Mouse (Mus musculus) embryonic facial prominence, embryonic 13.5 days (tissue): ENCODE results near the gene Ephb4. TPM values are rescaled to one million over a fixed set of nuclear protein-coding genes. Genes with fewer than 3 reads are reported as not detected.
A peak's percentile ranks its signal among the peaks of the same experiment; 100 is the strongest.

Source experiments
- ATAC-seq: fragments of 200-750 bp; cut with Nextera tagmentation; 2 replicates; pipeline ENCODE4 v1.8.0; 2017; ENCODE audit warnings: low read depth; ENCODE audit not compliant: insufficient number of reproducible peaks, insufficient read depth, low FRiP score, low TSS enrichment
- H3K27ac ChIP-seq: fragments of 300-500 bp; sonication (generic); 2 replicates; pipeline ENCODE4 v1.5.1; 2015; ENCODE audit warnings: moderate library complexity, mild to moderate bottlenecking, inconsistent platforms
- H3K27me3 ChIP-seq: fragments of 300-500 bp; sonication (generic); 2 replicates; pipeline ENCODE4 v1.6.1; 2015; ENCODE audit warnings: mild to moderate bottlenecking, inconsistent platforms
- H3K36me3 ChIP-seq: fragments of 300-500 bp; sonication (generic); 2 replicates; pipeline ENCODE4 v1.6.1; 2015; ENCODE audit warnings: mild to moderate bottlenecking, inconsistent platforms
- H3K4me1 ChIP-seq: fragments of 300-500 bp; sonication (generic); 2 replicates; pipeline ENCODE4 v1.6.1; 2015; ENCODE audit warnings: inconsistent platforms
- H3K4me2 ChIP-seq: fragments of 300-500 bp; sonication (generic); 2 replicates; pipeline ENCODE4 v1.6.1; 2015; ENCODE audit warnings: moderate library complexity, mild to moderate bottlenecking, inconsistent platforms
- H3K4me3 ChIP-seq: fragments of 300-500 bp; sonication (generic); 2 replicates; pipeline ENCODE4 v1.5.1; 2015; ENCODE audit warnings: mild to moderate bottlenecking, inconsistent platforms
- H3K9ac ChIP-seq: fragments of 300-500 bp; sonication (generic); 2 replicates; pipeline ENCODE4 v1.6.1; 2015; ENCODE audit warnings: mild to moderate bottlenecking, inconsistent platforms
- H3K9me3 ChIP-seq: fragments of 300-500 bp; sonication (generic); 2 replicates; pipeline ENCODE4 v1.6.1; 2016; ENCODE audit warnings: inconsistent platforms
- WGBS: fragments of 180-500 bp; shearing (Covaris S2); methylation state at CpG from one replicate; pipeline ENCODE4 v1.1.7; 2015; ENCODE audit warnings: mixed read lengths; 5-methylcytosine and 5-hydroxymethylcytosine counted together
- polyA plus RNA-seq: library from polyadenylated mRNA; unstranded; fragments of >200 nt; fragmentation: Nextera tagmentation; extraction: Ambion mirVana; gene quantifications from 2 replicates; pipeline ENCODE4 v1.2.1, GENCODE M21; 2015

Gene Ephb4
- 70.4 and 71.0 TPM in 2 replicates for polyA plus RNA-seq

DNA sequence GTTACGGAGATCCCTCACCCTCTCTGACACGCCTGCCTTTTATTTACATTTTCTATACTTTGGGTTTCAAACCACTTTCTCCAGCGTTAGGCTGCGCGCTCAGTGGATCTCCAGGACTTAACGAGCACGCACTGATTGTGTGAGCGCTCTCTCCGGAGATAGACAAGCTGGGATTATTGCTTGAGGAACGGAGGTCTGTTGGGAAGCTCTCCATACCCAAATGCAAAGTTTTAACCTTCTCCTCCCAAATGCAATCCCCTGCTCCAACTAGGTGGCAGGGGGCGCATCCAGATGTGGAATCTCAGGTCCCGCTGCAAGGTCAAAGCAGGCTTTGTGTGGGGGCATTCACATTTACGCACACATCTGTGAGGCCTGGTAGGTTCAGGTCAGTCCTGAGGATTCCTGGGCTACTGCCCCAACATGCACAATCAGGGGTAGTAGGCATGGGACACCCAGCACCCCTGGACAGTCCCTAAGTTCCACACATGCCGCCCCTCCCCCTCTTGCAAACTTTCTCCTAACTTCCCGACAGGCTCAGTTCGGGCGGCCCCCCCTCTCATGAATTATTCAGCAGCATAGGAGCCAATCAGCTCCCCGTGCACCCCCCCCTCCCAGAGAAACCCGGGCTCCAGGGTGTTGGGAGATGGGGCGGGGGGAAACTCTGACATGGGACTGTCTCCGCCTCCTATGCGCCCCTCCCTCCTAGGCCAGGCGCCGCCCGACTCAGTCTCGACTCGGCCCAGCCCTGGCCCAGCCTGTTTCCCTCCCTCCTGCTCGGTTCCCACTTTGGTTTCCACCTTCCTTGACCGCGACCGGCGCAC lies at the start of gene Ephb4:
TSS of gene Ephb4 (plus strand) at position 726 of the 821 bp plus-strand sequence.
- peak within 1 kb of the TSS; percentile 97 for H3K4me2 ChIP-seq
- ATAC-seq: peak; percentile 98
- no peaks in the 10 kb centered on the region for H3K27me3 ChIP-seq
- H3K4me1 ChIP-seq: peaks cover 50% of the 10 kb centered on the region
- 0% methylated on average over 30 of the region's 32 CpGs for WGBS
- H3K9ac ChIP-seq: peak within 1 kb of the TSS; percentile 97
- no peaks in the 10 kb centered on the region for H3K9me3 ChIP-seq
- peak within 1 kb of the TSS; percentile 89 for H3K4me3 ChIP-seq
- H3K27ac ChIP-seq: peak within 1 kb of the TSS; percentile 99
- peaks cover 12% of the 10 kb centered on the region for H3K36me3 ChIP-seq

- Histone ChIP-seq H3K4me1 (peaks cover 23% of the 10 kb centered on the region), H3K9me3 (no peaks in the 10 kb centered on the region), H3K36me3 (peaks cover 96% of the 10 kb centered on the region), H3K4me3 (no peak overlapping the region), H3K27me3 (no peaks in the 10 kb centered on the region), H3K4me2 (no peak overlapping the region), H3K9ac (no peak overlapping the region), H3K27ac (no peak overlapping the region)
- no peak for ATAC-seq
- 86% methylated on average over 21 of the region's 21 CpGs for WGBS
These were observed 48.7 kb upstream of the Ephb4 start for GRCm38 (mm10) chr5:137301253-137301652.

DNA sequence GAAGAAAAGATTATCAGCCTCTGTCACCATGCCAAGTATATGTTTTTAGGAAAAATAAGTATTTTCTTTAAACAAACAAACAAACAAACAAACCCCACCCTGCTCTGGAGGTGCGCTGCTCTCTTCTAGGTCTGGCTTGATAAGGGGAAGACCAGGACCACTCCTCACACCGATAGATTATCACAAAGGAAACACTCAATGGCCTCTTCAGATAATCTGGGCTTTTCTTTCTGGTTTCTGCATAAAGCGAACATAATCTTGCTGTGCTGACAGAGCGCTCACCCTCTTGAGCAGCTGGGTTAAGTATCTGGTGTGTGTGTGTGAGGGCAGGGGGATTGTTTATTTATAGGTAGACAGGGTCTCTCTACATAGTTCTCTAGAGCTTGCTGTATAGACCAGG lies 46.3 kb upstream of the Ephb4 start:
- H3K4me3 ChIP-seq: no peak overlapping the region
- no peak for ATAC-seq
- no peak overlapping the region for H3K4me2 ChIP-seq
- no peaks in the 10 kb centered on the region for H3K9me3 ChIP-seq
- peak overlapping the region; percentile 11; the same call in 1 of the 2 replicates for H3K27ac ChIP-seq
- WGBS: 92% methylated on average over 4 of the region's 4 CpGs
- H3K9ac ChIP-seq: no peak overlapping the region
- H3K4me1 ChIP-seq: peaks cover 32% of the 10 kb centered on the region
- no peaks in the 10 kb centered on the region for H3K27me3 ChIP-seq
- H3K36me3 ChIP-seq: peaks cover 76% of the 10 kb centered on the region

DNA sequence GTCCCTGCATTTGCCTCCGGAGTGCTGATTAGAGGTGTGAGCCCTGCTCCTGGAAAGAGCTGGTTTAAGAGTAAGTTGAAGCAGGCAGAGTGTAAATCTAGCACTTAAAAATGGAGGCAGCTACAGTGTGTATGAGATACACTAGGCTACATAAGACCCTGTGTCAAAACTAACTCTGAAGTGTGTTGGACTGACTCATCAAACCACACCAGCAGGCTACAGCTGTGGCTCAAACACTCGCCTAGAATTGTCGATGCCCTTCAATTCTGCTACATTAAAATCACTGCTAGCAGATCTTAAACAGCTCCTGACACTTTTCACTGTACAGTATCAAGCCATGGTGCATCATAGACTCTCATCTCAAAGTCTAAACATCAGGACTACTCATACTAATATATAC lies 45.7 kb upstream of the Ephb4 start:
- peaks cover 76% of the 10 kb centered on the region for H3K36me3 ChIP-seq
- no peak for ATAC-seq
- no peak overlapping the region for H3K4me3 ChIP-seq
- H3K27ac ChIP-seq: peak overlapping the region; percentile 11; the same call in 1 of the 2 replicates
- H3K4me1 ChIP-seq: peaks cover 34% of the 10 kb centered on the region
- H3K4me2 ChIP-seq: no peak overlapping the region
- H3K9ac ChIP-seq: no peak overlapping the region
- H3K27me3 ChIP-seq: no peaks in the 10 kb centered on the region
- H3K9me3 ChIP-seq: no peaks in the 10 kb centered on the region
- WGBS: 86% methylated on average over 3 of the region's 3 CpGs

DNA sequence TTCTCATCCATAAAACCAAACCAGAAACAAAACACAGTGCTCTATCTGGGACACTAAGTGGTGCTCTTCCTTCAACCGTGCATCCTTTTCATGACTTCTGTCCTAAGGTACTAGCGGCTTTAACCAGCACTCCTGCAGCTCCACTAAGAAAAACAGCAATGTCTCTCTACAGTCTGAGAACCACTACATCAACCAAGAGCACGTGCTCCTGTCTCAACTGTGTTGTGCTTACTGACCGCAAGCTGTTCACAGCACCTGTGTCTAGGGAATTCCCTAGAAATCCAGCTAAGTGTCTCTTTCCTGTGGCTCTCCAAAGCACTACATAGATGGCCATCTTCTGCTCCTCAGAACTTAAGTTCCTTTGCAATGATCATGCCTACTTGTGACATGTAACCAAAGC lies 45.1 kb upstream of the Ephb4 start:
- no peak overlapping the region for H3K27ac ChIP-seq
- no peaks in the 10 kb centered on the region for H3K27me3 ChIP-seq
- ATAC-seq: no peak
- H3K4me1 ChIP-seq: peaks cover 34% of the 10 kb centered on the region
- H3K9me3 ChIP-seq: no peaks in the 10 kb centered on the region
- peak overlapping the region; percentile 96; the same call in 1 of the 2 replicates for H3K4me3 ChIP-seq
- peak overlapping the region; percentile 73 for H3K4me2 ChIP-seq
- 80% methylated on average over 4 of the region's 4 CpGs for WGBS
- H3K36me3 ChIP-seq: peaks cover 76% of the 10 kb centered on the region
- H3K9ac ChIP-seq: peak overlapping the region; percentile 99; the same call in 1 of the 2 replicates

DNA sequence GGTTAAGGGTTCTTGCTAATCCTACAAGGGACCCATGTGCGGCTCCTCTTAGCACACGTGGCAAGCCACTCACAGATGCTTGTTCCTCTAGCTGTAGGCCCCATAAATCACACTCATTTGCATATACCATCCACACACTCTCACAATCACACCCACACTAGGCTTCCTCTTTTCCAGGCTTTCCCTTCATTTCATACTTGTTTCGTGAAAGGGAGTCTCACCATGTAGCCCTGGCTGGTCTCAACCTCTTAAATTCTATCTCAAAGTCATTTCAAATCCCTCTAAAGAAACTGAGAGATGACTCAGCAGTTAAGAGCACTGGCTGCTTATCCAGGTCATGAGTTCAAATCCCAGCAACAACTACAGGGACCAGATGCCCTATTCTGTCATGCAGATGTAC lies 44.1 kb upstream of the Ephb4 start:
- peak overlapping the region; percentile 73 for H3K4me2 ChIP-seq
- H3K27me3 ChIP-seq: no peaks in the 10 kb centered on the region
- ATAC-seq: no peak
- H3K4me3 ChIP-seq: peak overlapping the region; percentile 96
- H3K9me3 ChIP-seq: no peaks in the 10 kb centered on the region
- H3K36me3 ChIP-seq: peaks cover 76% of the 10 kb centered on the region
- peak overlapping the region; percentile 99 for H3K9ac ChIP-seq
- H3K4me1 ChIP-seq: peaks cover 34% of the 10 kb centered on the region
- 69% methylated on average over 3 of the region's 3 CpGs for WGBS
- H3K27ac ChIP-seq: no peak overlapping the region; the same call in 1 of the 2 replicates

DNA sequence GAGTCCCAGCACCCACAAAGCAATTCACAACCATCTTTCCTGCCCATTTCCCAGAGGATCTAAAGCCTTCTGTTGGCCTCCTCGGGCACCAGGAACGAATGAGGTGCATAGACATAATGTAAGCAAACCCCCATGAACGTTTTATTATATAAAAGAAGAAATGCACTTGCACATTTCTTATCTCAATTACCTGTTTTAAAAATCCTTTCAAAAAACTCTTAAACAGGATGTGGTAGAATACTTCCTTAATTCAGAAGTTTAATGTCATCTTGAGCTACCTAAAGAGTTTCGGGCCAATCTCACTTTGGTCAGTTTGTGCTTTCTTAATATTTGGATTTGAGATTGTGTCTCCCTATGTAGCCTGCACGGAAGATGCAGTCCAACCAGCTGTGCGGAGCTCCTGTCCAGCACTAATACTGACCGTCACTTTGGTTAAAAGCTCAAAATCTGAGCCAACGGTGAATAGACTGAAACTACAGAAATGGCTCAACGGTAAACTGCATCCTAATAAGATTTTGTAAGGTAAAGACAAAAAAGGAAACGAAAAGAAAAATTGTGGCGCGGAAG lies 43.4 kb upstream of the Ephb4 start:
- 15% methylated on average over 12 of the region's 12 CpGs for WGBS
- H3K36me3 ChIP-seq: peaks cover 75% of the 10 kb centered on the region
- no peak for ATAC-seq
- H3K4me2 ChIP-seq: peak overlapping the region; percentile 73
- H3K4me1 ChIP-seq: peaks cover 38% of the 10 kb centered on the region
- H3K9me3 ChIP-seq: no peaks in the 10 kb centered on the region
- peak overlapping the region; percentile 99 for H3K9ac ChIP-seq
- peak overlapping the region; percentile 96 for H3K4me3 ChIP-seq
- H3K27me3 ChIP-seq: no peaks in the 10 kb centered on the region
- peak overlapping the region; percentile 96 for H3K27ac ChIP-seq

DNA sequence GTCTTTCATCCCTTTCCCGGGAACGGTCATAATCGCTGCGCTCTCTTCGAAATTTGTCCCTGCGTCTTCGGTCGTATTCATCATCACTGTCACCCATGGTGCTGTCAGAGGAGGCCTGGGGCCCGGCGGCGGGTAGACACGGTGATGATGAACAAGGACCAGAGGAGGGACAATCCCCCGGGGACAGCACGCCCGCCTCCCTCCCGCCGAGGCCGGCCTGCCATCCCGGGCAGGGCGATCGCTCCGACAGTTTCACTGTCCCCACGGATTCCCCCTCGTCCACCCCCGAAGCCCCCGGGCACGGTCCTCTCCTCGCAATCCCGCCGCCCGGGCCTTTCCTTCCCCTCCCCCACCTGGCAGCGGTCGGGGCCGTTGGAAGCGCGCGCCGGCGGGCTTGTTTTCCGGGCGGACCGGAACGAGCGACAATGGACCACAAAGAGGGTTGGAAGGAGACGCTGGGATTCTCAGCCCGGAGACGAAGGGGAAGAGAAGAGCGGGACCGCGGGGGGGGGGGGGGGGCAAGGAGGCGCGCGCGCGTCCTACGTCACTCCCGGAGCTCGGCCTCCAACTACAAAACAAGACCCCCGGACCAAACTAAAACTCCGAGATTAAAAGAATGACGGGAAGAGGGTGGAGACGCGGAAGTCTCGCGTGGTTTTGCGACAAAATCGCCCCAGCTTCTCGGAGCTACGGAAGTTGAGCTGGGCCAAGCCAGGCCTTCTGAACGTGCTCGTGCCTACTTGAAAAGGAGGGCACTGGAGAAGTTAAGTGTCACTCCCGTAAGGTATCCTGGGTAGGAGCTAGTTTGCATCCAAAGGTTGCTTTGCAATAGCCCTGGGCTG lies 42.6 kb upstream of the Ephb4 start, which contains the start of gene Srrt:
TSS of gene Srrt (minus strand) at position 604 of the 842 bp plus-strand sequence.
- peak; percentile 73 for ATAC-seq

GRCm38 (mm10) chr5:137308356-137308755 lies 41.6 kb upstream of the Ephb4 start:
- peaks cover 62% of the 10 kb centered on the region for H3K36me3 ChIP-seq
- WGBS: 91% methylated on average over 4 of the region's 4 CpGs
- peak overlapping the region; percentile 96 for H3K27ac ChIP-seq
- H3K27me3 ChIP-seq: no peaks in the 10 kb centered on the region
- H3K9me3 ChIP-seq: no peaks in the 10 kb centered on the region
- peak overlapping the region; percentile 99 for H3K9ac ChIP-seq
- peaks cover 56% of the 10 kb centered on the region for H3K4me1 ChIP-seq
- peak overlapping the region; percentile 73 for H3K4me2 ChIP-seq
- peak overlapping the region; percentile 96 for H3K4me3 ChIP-seq
- ATAC-seq: no peak

More for the DNA sequence above, 42.6 kb upstream of the Ephb4 start, which contains the start of gene Srrt:
- Histone ChIP-seq H3K27me3 (no peaks in the 10 kb centered on the region), H3K4me2 (peak within 1 kb of the TSS; percentile 73), H3K4me3 (peak within 1 kb of the TSS; percentile 96), H3K9me3 (no peaks in the 10 kb centered on the region), H3K4me1 (peaks cover 46% of the 10 kb centered on the region), H3K9ac (peak within 1 kb of the TSS; percentile 99), H3K27ac (peak within 1 kb of the TSS; percentile 96), H3K36me3 (peaks cover 73% of the 10 kb centered on the region)
- under 1% methylated on average over 70 of the region's 72 CpGs for WGBS

DNA sequence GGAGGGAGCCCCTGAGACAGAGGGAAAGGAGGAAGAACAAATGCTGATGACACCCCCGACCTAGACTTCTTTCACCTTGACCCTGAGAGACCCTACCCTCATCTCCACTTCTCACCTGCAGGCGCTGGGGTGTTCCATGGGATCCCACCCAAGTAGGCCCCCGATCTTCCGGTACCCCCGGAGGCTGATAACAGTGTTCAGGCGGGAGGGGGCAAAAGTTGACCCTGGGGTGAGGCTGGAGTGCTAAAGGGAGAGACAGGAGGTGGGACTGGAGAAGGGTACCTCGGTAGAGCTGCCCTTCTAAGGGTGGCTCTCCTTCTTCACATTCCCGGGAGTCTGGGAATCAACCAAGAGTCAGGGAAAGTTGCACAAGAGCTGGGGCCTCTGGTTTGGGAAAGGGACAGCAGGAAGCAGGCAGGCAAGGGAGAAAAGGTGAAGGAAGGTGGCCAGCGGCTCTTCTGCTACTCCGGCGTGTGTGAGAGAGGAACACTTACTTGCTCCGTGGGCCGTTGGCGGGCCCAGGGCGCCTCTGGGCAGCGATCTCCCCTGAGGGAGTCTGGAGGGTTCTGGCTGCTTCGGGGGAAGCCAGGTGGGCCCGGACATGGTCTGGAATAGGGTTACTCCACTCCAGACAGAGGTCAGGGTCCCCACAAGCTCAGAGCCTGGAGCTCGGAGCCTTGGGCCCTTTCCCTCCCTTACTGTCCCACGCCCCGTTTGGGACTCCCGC lies 36.3 kb upstream of the Ephb4 start:
- WGBS: 2% methylated on average over 22 of the region's 22 CpGs

More for the DNA sequence above, 36.3 kb upstream of the Ephb4 start:
- no peaks in the 10 kb centered on the region for H3K9me3 ChIP-seq
- H3K4me1 ChIP-seq: peaks cover 41% of the 10 kb centered on the region
- peak overlapping the region; percentile 98 for H3K9ac ChIP-seq
- peaks cover 51% of the 10 kb centered on the region for H3K36me3 ChIP-seq
- H3K4me3 ChIP-seq: peak overlapping the region; percentile 81
- peak overlapping the region; percentile 95 for H3K4me2 ChIP-seq
- no peaks in the 10 kb centered on the region for H3K27me3 ChIP-seq
- peak; percentile 48 for ATAC-seq
- H3K27ac ChIP-seq: peak overlapping the region; percentile 98
